ENCODE assay signal across 9 mouse cellular contexts in genomic region chr12:100990291-100990690, GRCm38 (mm10). TPM values are rescaled to one million over a fixed set of nuclear protein-coding genes. Genes with fewer than 3 reads are reported as not detected.
A peak's percentile ranks its signal among the peaks of the same experiment; 100 is the strongest.
DNase-seq lines count a peak whose midpoint lies in the region; ATAC-seq and TF ChIP-seq lines count a peak whose summit lies in the region.
"Had no signal": no experiment of that assay in that cellular context is flagged by ENCODE, and none has a peak within 500 bp of the region (broad histone marks: within the 10 kb centered on the region; RNA-seq: fewer than 3 reads in every experiment).

No protein-coding gene starts in this region.

- no peaks in the 10 kb centered on the region for H3K36me3 ChIP-seq in midbrain, embryonic 12.5 days

- H3K4me3 ChIP-seq in gastrocnemius, adult 2 months, result no peak overlapping the region
- H3K4me3 ChIP-seq in midbrain, embryonic 12.5 days, result no peak overlapping the region

- H3K4me2 ChIP-seq in midbrain, embryonic 12.5 days (replicated peaks), result peak overlapping the region; percentile 1; the same call in 1 of the 2 replicates

- peaks cover 52% of the 10 kb centered on the region for H3K4me1 ChIP-seq in midbrain, embryonic 12.5 days

- intact Hi-C loops in gastrocnemius, adult 2 months (cut with DNase I), result no loop called here

- H3K9me3 ChIP-seq in midbrain, embryonic 12.5 days, result no peaks in the 10 kb centered on the region

- ATAC-seq in midbrain, embryonic 12.5 days (ENCODE audit: low FRiP score, low read depth), result peak; percentile 86

- peak overlapping the region; percentile 81 for H3K27ac ChIP-seq in gastrocnemius, adult 2 months
- H3K27ac ChIP-seq in midbrain, embryonic 12.5 days (replicated peaks), result peak overlapping the region; percentile 69

- peaks cover 7% of the 10 kb centered on the region; the same call in 1 of the 2 replicates for H3K27me3 ChIP-seq in midbrain, embryonic 12.5 days

- DNase-seq in gastrocnemius, adult 2 months, result no peak
- no peak for DNase-seq in gastrocnemius, adult 18-20 months (ENCODE audit: low spot score)
- DNase-seq in embryo, embryonic 10.5 days (ENCODE audit: low spot score), result peak; percentile 77
- peak; percentile 84 for DNase-seq in forelimb bud, embryonic 11.5 days (ENCODE audit: low read depth, low spot score)
- no peak for DNase-seq in Muller cell, postnatal 12 days (ENCODE audit: inconsistent ontology term)
- DNase-seq in gastrocnemius, postnatal 10 days, result no peak
- no peak for DNase-seq in right cerebral cortex, adult 2 months (ENCODE audit: low spot score in 2 of 2)
- DNase-seq: thymus, adult 2 months had no signal

- peak overlapping the region; percentile 28; the same call in 1 of the 2 replicates for H3K9ac ChIP-seq in midbrain, embryonic 12.5 days (replicated peaks)

- TF ChIP-seq CTCF in gastrocnemius, adult 2 months (IDR thresholded peaks at IDR 0.05), result no peak

- whole genome bisulfite sequencing in midbrain, embryonic 12.5 days, result 11% methylated on average over 12 of the region's 12 CpGs

RNA-seq across cellular contexts. Expression of gene Ccdc88c, which starts 38.6 kb away (rescaled TPM):
- 10 to 100 TPM; 28.4 to 34.7 TPM for total RNA-seq in gastrocnemius, adult 2 months (2021)
- 10 to 100 TPM; 30.1 to 34.5 TPM for total RNA-seq in gastrocnemius, adult 18-20 months (2021)
- 17.1 and 19.6 TPM in 2 replicates for polyA plus RNA-seq in midbrain, embryonic 12.5 days (2016; fragmentation: Nextera tagmentation; extraction: Ambion mirVana)
- total RNA-seq in gastrocnemius, postnatal 10 days (2021), result 10 to 100 TPM; 49.5 to 57.8 TPM

Comparison
In these comparisons a context has a peak if more than half of its experiments do, and no peak if none do; other contexts are left out.
1. DNase-seq: peak in embryo, embryonic 10.5 days (single experiment) and forelimb bud, embryonic 11.5 days (single experiment); none in gastrocnemius, adult 2 months (single experiment), gastrocnemius, adult 18-20 months (single experiment), Muller cell, postnatal 12 days (single experiment), gastrocnemius, postnatal 10 days (single experiment) and right cerebral cortex, adult 2 months (0 of 2).